Mouse (Mus musculus) layer of hippocampus, adult 11-12 months (tissue): ENCODE results near the gene Tmcc3.
"Not testable (repeated sequence)": the region's sequence is repeated elsewhere in the genome, so short reads cannot be mapped to it uniquely, and the experiment has no call there.

Experiments used
- DNase-seq: peaks from one replicate; pipeline ENCODE4 v3.0.0; 2022; ENCODE audit warnings: low spot score

Tmcc3 gene

DNA sequence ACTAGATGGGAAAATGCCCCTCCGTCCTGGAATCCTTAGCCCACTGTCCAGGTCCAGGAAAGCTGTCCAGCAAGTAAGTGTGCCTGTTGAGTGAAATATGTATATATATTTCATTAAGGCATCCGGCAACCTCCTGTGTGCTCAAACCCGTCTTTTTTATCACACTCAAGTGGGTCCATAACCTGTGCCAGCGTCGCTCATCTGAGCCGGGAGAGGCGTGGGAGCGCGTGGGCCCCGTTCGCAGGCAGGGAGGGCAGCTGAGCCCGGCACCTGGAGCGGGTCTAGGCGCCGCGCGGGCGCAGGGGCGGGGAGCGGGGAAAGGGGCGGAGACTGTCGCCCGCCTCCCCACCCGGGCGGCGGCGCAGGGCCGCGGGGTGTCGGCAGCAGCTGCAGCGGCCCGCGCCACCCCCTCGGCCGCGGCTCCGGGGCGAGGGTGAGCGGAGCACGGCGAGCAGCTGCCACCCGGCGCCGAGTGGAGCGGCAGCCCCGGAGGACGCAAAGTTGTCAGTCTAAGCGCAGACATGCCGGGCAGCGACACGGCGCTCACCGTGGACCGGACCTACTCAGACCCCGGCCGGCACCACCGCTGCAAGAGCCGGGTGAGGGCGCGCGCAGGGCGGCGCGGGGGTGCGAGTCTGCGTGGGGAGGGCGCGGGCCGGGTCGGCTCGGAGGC lies 202.9 kb downstream of the Tmcc3 start:
- DNase-seq, result peak; percentile 63

DNA sequence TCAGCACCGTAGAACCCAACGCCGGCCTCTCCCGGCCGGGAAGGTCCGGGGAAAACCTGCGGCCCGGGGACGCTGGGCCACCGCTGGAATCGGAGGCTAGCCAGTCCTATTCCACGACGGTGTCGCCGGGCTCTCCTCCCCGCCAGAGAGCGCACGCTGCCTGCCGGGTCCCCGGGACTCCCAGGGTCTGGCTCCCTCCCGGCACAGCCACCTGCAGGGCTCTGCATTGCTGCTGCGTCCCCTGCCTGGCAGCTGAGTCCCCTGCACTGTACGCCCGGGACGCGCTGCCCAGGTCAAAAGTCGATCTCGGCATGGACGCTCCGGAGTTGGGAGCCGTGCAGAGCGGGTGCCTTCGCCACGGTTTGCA lies 203.4 kb downstream of the Tmcc3 start:
- DNase-seq, result peak; percentile 72

DNA sequence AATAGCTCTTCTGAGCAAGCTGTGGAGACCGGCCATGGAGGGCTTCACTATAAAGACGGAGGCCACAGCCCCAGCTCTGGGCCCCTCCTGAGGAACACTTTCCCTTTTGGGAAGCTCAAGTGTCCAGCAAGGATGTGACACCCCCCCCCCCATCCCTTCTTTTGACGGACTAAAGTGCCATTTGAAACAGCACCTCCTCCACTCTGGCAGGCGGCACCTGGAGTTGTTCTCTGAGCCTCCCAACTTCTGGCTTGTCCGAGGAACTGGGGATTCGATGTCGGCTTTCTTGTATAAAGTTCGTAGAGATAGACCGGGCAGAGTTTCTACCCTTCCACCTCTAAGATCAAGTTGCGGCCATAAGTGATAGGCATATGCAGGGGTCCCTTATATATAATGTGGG lies 203.8 kb downstream of the Tmcc3 start:
- DNase-seq, result no peak

DNA sequence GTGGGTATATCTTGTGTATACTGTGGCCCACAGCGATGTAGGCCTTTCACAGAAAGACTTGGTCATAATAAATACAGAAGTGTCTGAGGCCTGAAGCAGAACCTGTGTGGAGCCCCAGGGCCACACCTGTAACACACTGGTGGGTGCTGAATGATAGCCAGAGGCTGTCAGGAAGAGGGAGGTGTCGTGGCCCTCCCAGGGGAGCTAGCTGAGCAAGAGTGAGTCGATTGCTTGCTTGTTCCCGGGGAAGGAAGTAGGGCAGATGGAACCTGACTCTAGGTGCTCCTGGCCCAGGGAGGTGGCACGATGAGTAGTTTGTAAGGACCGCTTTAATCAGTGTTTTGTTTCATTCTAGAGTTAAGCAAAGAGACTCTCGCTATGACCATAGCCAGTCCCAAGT lies 208.1 kb downstream of the Tmcc3 start:
- no peak for DNase-seq

DNA sequence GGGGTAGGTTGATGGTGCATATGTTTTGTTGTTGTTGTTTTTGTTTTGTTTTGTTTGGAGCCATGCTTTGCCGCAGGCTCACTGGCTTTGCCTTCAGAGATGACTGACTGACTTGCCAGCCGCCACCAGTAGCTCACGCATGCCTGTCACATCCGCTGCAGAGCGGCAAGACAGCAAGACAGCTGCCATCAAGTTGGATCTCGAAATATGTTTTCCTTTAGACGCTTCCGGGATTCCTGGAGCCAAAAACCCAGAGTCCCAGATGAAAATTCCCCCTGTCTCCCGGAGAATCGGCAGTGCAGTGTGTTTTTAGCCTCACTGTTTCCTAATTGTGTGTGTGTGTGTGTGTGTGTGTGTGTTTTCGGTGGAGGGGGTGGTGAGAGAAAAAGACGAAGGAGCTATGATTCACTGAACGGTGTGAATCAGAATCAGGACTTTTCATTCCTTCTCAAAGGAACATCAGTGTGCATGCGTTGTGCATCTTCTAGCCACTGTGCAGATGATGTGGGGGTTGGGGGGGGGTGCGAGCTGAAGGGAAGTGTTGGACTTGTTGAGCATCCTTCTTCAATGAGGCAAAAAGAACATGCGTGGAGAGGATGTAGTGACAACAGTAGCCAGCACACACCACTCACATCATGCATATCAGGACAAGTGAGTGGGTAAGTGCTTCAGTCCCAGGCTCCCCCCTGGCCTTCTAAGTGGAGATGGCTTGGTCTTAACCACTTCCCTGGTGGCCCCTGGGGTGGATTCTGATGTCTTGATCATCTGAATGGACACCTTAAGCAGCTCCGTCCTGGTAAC lies 208.8 kb downstream of the Tmcc3 start:
- DNase-seq, result no peak

DNA sequence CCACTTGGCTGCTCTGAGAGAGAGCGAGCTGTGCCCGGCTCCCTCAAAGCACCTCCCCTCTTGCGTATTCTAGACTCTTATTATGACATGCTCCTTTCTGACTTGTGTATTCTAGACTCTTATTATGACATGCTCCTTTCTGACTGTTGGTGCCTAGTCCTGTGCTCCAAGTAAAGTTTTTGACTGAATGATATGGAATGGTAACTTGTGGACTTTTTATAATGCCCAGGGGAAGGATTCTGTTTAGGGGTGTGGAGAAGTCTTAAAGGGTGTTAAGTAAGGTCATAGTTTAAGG lies 209.3 kb downstream of the Tmcc3 start:
- no peak for DNase-seq

DNA sequence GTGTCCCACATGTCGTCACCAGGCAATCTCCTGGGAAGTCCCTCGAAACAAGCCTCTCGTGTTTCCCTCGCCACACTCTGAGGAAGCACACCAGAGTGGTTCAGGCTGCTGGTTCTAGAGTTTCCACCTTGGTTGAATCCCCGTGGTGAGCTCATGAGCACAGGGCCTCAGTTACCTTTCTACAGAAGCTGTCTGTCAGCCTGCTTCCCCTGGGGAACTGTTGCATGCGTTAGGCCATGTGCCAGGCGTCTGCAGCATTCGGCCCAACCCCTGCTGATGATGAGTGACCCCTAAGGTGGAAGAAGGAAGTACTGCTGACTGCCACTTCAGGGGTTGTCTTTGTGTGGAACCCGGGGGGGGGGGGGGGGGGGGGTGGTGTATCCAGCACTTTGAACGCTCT lies 210.0 kb downstream of the Tmcc3 start:
- no peak for DNase-seq

DNA sequence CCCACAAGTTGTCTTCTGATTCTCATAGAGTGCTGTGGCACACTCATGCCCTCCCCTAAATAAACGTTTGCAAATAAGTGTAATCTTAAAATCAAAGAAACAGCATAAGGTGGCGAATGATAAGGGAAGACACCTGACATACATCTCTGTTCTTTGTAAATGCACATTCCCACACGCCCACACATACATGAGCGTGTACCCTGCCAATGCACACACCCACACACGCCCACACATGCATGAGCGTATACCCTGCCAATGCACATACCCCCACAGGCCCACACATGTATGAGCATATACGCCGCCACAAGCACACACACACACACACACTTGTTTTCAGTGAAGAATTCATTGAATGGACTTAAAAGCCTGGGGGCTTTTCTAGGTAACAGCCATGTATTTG lies 211.5 kb downstream of the Tmcc3 start:
- DNase-seq, result no peak

DNA sequence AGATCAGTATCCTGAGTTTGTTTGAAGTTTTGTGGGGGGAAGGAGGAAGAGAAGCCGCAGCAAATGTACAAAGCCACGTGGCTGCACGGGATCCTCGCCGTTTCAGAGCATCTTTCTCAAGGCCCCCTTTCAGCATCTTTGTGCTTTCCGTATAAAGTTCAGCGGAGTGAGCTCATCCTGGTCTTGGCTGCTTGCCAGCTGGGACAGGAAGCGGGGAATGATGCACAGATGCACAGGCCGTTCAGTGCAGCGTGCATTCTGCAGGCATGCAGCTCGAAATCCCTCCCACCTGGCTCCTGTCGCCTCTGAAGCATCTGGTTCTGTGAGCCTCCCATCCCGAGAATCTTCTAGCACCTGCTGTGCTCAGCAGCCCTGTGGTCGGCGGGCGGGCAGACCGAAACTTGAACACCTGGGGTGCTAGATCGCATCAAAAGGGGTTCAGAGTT lies 212.0 kb downstream of the Tmcc3 start:
- peak; percentile 80 for DNase-seq

DNA sequence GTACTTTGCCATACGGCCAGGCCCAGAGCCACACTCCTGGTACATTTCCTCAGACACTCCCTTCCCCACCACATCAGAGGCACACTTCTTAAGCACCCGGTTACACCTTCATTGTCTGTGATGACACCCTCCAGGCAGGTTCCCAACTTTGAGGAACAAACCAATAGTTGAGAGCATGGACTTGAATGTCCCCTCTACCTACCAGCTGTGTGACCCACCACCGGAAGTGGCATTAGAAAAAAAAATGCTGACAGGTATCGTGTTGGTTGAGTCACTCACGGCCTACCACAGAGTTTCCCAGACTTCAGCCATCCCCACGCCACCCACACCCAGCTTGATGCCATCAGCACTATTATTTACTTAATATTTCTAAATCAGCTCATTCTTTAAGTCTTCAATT lies 213.2 kb downstream of the Tmcc3 start:
- no peak for DNase-seq

DNA sequence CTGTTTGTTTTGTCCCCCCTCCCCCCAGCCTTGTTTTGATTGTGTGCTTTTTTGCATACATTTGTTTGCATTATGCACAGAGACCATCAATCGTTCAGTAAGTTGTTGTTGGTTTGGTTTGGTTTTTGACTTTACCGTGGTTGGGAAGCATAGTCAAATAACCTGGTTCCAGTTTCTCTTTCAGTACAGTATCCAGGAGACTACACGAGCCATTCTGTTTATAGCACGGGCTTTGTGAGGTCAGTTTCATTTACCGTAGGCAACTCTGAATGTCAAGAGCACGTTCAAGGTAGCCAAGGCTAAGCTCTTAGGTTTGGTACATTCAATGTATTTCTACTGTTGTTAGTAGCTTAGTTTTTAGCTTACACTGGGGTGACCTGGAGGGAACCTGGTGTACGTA lies 214.0 kb downstream of the Tmcc3 start:
- no peak for DNase-seq

DNA sequence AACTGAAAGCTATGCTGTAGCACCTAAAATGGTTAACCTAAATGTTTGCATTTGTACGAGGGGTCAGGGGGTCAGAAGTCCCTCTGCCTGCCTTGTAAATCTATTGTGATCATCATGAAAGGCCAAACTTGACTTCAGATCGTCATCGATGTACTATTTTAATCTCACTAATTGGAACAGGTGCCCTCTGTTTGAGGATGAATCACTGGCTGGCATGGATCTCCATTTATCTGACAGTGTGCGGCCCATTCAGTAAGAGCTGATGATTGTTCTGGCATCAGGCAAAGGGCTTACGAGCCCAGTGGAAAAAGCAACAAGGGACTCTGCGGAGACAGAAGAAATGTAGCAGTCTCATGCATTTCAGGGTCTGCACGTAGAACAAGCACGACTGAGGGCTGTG lies 215.1 kb downstream of the Tmcc3 start:
- DNase-seq, result peak; percentile 52

DNA sequence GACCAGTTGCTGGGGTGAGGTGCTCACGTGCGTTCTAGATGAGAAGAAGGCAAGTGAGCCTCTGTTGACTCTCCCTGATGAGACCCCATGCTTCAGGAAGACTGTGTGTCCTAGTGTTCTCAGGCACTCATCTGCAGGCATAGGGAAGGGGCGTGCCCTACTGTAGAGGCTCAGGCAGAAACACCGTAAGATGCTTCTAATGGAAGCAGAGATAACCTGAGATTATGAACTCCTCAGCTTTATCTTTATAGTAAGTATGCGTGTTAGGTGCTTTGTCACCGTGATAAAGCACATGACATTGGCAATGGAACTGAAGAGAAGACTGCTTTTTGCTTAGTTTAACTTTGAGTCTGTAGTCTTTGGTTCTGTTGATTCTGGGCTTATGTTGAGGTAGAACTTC lies 215.5 kb downstream of the Tmcc3 start:
- DNase-seq, result no peak

DNA sequence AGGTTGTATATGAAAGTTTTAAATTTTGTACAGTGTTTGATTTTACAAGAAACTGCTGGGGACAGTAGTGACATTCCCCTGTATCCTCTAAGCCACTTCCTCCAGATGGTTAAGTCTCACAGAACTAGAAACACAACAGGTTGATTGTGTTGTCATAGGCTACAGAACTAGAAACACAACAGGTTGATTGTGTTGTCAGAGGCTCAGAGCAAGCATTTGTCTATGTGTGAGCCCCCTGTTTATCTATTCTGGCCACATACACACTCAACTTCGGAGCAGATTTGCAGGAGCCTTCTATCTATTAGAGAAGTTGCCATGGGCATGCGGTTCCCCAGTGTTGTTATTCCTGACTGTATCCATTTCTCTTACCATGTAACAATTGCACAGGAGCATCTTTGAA lies 218.3 kb downstream of the Tmcc3 start:
- no peak for DNase-seq

DNA sequence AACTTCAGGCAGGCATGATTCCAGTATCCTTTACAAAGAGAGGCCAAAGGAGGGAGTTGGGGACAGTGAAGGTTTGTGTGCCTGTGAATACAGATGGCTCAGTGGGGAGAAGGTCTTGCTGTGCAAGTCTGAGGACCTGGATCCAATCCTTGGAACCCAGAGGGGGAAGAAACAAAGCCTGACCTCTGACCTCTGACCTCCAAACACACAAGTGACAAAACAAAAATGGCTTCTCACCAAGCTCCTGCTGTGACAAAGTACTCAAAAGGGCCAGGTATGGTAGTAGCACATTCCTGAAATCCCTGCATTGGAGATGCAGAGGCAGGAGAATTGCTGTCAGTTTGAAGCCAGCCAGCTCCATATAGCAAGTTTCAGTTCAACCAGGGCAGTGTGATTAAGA lies 219.7 kb downstream of the Tmcc3 start:
- no peak for DNase-seq

DNA sequence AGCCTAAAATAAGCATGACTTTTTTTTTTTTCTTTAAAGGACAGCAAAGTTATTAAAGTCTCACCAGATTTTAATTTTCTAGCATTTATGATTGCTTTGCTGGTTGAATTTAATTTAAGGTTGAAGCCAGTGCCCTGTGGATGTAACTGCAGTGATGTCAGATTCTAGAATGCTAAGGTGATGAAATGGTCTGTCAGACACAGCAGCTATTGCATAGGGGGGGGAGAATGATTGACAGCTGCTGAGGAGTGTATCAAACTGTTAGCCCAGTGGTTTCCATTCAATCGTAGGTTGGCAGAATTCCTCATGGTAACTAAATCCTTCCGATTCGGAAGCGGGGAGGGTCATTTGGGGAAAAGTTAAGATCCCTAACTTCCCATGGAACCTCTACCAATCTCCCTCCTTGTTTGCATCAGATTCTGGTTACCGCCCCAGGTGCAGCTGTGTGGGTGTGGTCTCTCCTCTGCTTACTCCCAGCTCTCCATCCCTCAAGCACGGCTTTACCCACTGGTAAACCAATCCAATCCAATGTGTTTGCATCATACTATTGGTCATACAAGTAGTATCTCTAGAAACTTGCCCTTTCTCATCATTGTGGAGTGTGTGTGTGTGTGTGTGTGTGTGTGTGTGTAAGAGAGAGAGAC lies 221.5 kb downstream of the Tmcc3 start:
- DNase-seq, result no peak

DNA sequence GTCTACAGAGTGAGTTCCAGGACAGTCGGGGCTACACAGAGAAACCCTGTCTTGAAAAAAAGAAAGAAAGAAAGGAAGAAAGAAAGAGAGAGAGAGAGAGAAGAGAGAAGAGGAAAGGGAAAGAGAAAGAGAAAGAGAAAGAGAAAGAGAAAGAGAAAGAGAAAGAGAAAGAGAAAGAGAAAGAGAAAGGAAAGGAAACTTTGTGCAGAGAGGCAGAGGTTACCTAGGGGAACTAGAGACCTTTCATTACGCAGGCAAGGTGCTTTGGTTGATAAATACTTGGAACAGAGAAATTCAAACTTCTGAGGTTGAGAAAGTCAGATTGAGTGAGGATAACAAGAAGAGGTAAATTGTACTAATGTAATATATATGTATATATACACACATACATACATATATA lies 226.9 kb downstream of the Tmcc3 start:
- not testable (repeated sequence) for DNase-seq

DNA sequence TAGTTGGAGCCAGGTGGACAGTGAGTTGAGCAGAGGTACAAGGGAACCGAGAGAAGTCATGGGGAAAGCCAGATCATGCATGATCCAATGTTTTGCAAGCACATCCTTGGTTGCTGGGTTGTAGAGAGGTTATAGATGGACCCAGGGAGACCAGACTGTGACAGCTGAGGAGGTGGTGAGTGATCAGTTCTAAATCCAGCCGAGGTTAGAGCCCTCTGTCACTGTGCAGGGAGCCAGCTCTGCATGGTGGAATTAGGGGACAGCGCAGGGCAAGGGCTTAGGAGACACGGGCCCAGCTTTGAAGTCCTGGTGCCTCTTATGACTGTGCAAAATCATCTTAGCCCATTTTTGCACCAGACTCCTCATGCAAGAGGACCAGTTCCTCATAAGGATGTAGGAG lies 228.5 kb downstream of the Tmcc3 start:
- no peak for DNase-seq

DNA sequence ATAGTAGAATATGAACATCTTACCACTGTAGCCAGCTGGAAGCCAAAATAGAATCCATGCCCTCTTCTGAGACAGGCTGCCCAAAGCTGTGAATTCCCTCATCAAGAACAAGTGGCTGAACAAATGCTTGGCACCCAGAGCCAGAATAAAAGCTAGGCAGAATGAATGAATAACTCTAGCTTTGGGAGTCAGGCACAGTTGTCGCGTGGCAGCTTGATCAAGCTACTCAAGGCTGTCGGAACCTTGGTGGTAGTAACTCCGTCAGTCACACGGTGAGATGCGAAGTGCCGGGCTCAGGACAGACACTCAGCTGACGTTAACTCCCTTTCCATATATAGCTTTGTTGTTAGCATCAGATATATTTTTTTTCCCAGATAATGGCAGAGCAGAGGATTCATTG lies 232.2 kb downstream of the Tmcc3 start:
- DNase-seq, result peak; percentile 55

DNA sequence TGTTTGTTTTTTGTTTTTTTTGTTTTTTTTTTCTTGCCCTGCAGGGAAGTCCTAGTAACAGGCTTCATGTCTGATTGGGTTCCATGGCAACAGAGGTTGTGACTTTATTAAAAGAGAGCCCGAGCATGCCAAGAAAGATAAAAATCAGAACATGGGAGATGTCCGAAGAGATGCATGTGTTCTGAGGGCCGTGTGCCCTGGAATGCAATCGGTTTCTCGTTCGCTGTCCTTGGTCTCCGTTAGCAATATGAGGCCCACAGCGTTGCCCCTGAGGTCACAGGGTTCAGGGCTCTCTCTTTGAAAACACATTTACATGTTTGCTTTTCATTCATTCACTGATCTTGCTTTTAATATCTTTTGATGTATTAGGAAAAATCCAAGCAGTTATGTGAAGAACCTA lies 233.1 kb downstream of the Tmcc3 start:
- no peak for DNase-seq

DNA sequence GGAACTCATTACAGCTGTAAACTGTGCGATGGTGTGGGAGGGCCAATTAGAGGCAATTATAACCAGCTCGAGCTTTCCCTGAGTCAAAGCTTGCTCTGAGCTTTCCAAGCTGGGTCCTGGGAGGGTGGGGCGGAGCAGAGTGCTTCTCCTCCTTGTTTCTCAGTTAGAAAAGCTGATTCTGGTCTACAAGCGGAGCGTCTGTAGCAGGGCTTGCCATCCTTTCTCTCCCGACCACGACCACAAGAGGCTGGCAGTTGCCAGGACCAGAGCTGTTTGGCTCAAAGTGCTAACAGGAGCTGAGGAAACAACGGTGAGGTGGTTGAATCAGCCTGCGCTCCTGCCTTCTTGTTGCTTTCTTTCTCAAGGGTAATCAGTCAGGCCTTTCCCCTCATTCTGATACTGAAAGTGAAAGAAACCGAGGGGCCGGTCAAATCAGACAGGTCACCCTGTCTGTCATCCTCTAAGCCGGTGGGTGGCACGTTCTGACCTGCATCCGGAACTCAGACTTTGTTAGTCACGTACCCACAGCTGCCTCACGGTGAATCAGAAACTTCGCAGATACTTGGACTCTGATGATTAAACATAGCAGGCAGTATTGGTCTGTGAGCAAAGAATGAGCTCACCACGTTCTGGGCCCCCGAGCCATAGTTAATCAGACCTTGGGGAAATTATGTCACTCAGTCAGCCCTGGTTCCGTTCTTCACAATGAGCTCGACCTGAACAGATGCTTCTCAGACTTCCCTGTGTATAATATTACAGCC lies 233.7 kb downstream of the Tmcc3 start:
- peak; percentile 51 for DNase-seq

DNA sequence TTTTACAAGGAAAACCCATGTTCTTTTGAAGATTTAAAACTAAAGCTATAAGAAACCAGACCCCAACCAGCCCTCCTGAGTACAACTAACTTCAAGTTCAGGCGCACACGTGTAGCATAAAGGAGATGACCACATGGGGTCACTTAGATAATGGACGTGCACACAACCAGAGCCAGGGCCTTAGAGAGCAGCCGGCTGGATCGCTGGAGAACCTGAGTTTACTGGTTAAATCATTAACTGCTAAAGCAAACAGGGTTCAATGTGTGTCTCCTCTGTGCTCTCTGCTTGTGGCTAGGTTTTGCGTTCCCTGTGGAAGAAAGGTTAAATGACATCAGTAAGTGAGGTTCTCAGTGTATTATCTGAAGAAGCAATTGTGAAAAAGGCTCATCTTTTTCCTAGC lies 234.9 kb downstream of the Tmcc3 start:
- no peak for DNase-seq
